Mouse (Mus musculus): ENCODE results near the gene Slfn4. TPM values are rescaled to one million over a fixed set of nuclear protein-coding genes. Genes with fewer than 3 reads are reported as not detected.
A peak's percentile ranks its signal among the peaks of the same experiment; 100 is the strongest.
"Not testable (repeated sequence)": the region's sequence is repeated elsewhere in the genome, so short reads cannot be mapped to it uniquely, and the experiment has no call there.

Slfn4 gene
- polyA plus RNA-seq, 2 experiments, result 0.25 to 0.37 TPM

GRCm38 (mm10) chr11:83233621-83234020, 58.6 kb downstream of the Slfn4 start:
- 20% methylated on average over 5 of the region's 5 CpGs for WGBS (ENCODE audit: insufficient replicate concordance)
- peak; percentile 87 for TF ChIP-seq EP300 (IDR thresholded peaks at IDR 0.05; ENCODE audit: low read depth)

GRCm38 (mm10) chr11:83237390-83237789, 62.4 kb downstream of the Slfn4 start:
- WGBS (ENCODE audit: insufficient replicate concordance), result 61% methylated on average over 9 of the region's 9 CpGs
- H3K9ac ChIP-seq (replicated peaks); H3K36me3 ChIP-seq (replicated peaks; ENCODE audit: control insufficient read depth, insufficient read depth, low read depth); H3K4me2 ChIP-seq (ENCODE audit: low read depth); H3K9me3 ChIP-seq (ENCODE audit: control insufficient read depth, low read length); ATAC-seq (ENCODE audit: insufficient read depth); H3K27me3 ChIP-seq (ENCODE audit: control insufficient read depth, insufficient read depth, low read length); H3K4me3 ChIP-seq (ENCODE audit: insufficient read depth in 1 of 2, low read depth in 2 of 2, low read length in 2 of 2); DNase-seq (ENCODE audit: low read depth in 3 of 3, low spot score in 3 of 3); H3K27ac ChIP-seq: not testable (repeated sequence)
- H3K4me1 ChIP-seq (replicated peaks; ENCODE audit: control insufficient read depth in 2 of 2, insufficient read depth in 2 of 2, low read length in 1 of 2), result peaks cover 8 to 18% of the 10 kb centered on the region in 2 experiments; a peak in 3 of 4 replicates

More at GRCm38 (mm10) chr11:83233621-83234020, 58.6 kb downstream of the Slfn4 start:
- DNase-seq (ENCODE audit: low read depth in 3 of 3, low spot score in 3 of 3) (peak in 2 of 3 experiments; percentile 54 to 62), ATAC-seq (ENCODE audit: insufficient read depth) (peak; percentile 65; the same call in 1 of the 2 replicates)
- Histone ChIP-seq H3K27ac (peak overlapping the region; percentile 76), H3K4me1 (replicated peaks; ENCODE audit: control insufficient read depth in 2 of 2, insufficient read depth in 2 of 2, low read length in 1 of 2) (peaks cover 7 to 18% of the 10 kb centered on the region in 2 experiments; a peak in 3 of 4 replicates), H3K4me2 (ENCODE audit: low read depth) (peak overlapping the region; percentile 13; the same call in 1 of the 2 replicates)
- not testable (repeated sequence) for H3K9ac ChIP-seq (replicated peaks); H3K36me3 ChIP-seq (replicated peaks; ENCODE audit: control insufficient read depth, insufficient read depth, low read depth); H3K27me3 ChIP-seq (ENCODE audit: control insufficient read depth, insufficient read depth, low read length); H3K4me3 ChIP-seq (ENCODE audit: insufficient read depth in 1 of 2, low read depth in 2 of 2, low read length in 2 of 2); H3K9me3 ChIP-seq (ENCODE audit: control insufficient read depth, low read length)

GRCm38 (mm10) chr11:83238389-83238788, 63.4 kb downstream of the Slfn4 start:
- H3K36me3 ChIP-seq (replicated peaks; ENCODE audit: control insufficient read depth, insufficient read depth, low read depth), result no peaks in the 10 kb centered on the region; the same call in 1 of the 2 replicates
- ATAC-seq (ENCODE audit: insufficient read depth) (peak; percentile 67; the same call in 1 of the 2 replicates), DNase-seq (ENCODE audit: low read depth in 3 of 3, low spot score in 3 of 3) (no peak)
- peaks cover 7 to 16% of the 10 kb centered on the region in 2 experiments; a peak in 3 of 4 replicates for H3K4me1 ChIP-seq (replicated peaks; ENCODE audit: control insufficient read depth in 2 of 2, insufficient read depth in 2 of 2, low read length in 1 of 2)
- no peak overlapping the region for H3K4me3 ChIP-seq (ENCODE audit: insufficient read depth in 1 of 2, low read depth in 2 of 2, low read length in 2 of 2)
- peak overlapping the region; percentile 52 for H3K27ac ChIP-seq
- WGBS (ENCODE audit: insufficient replicate concordance), result 60% methylated on average over 2 of the region's 2 CpGs
- no peaks in the 10 kb centered on the region for H3K9me3 ChIP-seq (ENCODE audit: control insufficient read depth, low read length)
- TF ChIP-seq CTCF (IDR thresholded peaks at IDR 0.05; ENCODE audit: low read depth) (no peak), EP300 (IDR thresholded peaks at IDR 0.05; ENCODE audit: low read depth) (no peak)
- no peak overlapping the region for H3K4me2 ChIP-seq (ENCODE audit: low read depth)
- no peak overlapping the region for H3K9ac ChIP-seq (replicated peaks)
- no peaks in the 10 kb centered on the region for H3K27me3 ChIP-seq (ENCODE audit: control insufficient read depth, insufficient read depth, low read length)

- peaks cover 4% of the 10 kb centered on the region; the same call in 1 of the 2 replicates for H3K36me3 ChIP-seq (replicated peaks; ENCODE audit: control insufficient read depth, insufficient read depth, low read depth)
- ATAC-seq (ENCODE audit: insufficient read depth), result no peak
- H3K9me3 ChIP-seq (ENCODE audit: control insufficient read depth, low read length), result no peaks in the 10 kb centered on the region
- H3K27ac ChIP-seq, result no peak overlapping the region
- 39% methylated on average over 2 of the region's 2 CpGs for WGBS (ENCODE audit: insufficient replicate concordance)
- no peaks in the 10 kb centered on the region for H3K27me3 ChIP-seq (ENCODE audit: control insufficient read depth, insufficient read depth, low read length)
- TF ChIP-seq CTCF (IDR thresholded peaks at IDR 0.05; ENCODE audit: low read depth) (no peak), EP300 (IDR thresholded peaks at IDR 0.05; ENCODE audit: low read depth) (no peak)
- H3K4me2 ChIP-seq (ENCODE audit: low read depth), result no peak overlapping the region
- peaks cover 7 to 12% of the 10 kb centered on the region in 2 experiments; a peak in 3 of 4 replicates for H3K4me1 ChIP-seq (replicated peaks; ENCODE audit: control insufficient read depth in 2 of 2, insufficient read depth in 2 of 2, low read length in 1 of 2)
- H3K9ac ChIP-seq (replicated peaks), result no peak overlapping the region
- DNase-seq (ENCODE audit: low read depth in 3 of 3, low spot score in 3 of 3), result no peak
- no peak overlapping the region for H3K4me3 ChIP-seq (ENCODE audit: insufficient read depth in 1 of 2, low read depth in 2 of 2, low read length in 2 of 2)
Measured at GRCm38 (mm10) chr11:83239811-83240210, 64.8 kb downstream of the Slfn4 start.

Other genes with a start within 250 kb of the Slfn4 start
- 0.31 and 0.54 TPM in 2 replicates for gene Slfn5, start 223.8 kb upstream of the Slfn4 start, polyA plus RNA-seq (2012; rRNA removed)
- 0.81 and 0.84 TPM in 2 replicates for gene Slfn5, start 223.8 kb upstream of the Slfn4 start, polyA plus RNA-seq (2014; fragmentation: Nextera tagmentation; extraction: Ambion mirVana)
- gene Slfn9, start 183.4 kb upstream of the Slfn4 start, polyA plus RNA-seq (2012; rRNA removed), result 1.8 and 3.8 TPM in 2 replicates
- gene Slfn9, start 183.4 kb upstream of the Slfn4 start, polyA plus RNA-seq (2014; fragmentation: Nextera tagmentation; extraction: Ambion mirVana), result 5.6 and 5.7 TPM in 2 replicates
- gene Slfn8, start 154.4 kb upstream of the Slfn4 start, polyA plus RNA-seq (2012; rRNA removed), result 0.09 and 0.18 TPM in 2 replicates
- 0.22 and 0.37 TPM in 2 replicates for gene Slfn8, start 154.4 kb upstream of the Slfn4 start, polyA plus RNA-seq (2014; fragmentation: Nextera tagmentation; extraction: Ambion mirVana)
- 2.4 and 3.6 TPM in 2 replicates for gene Slfn2, start 110.1 kb upstream of the Slfn4 start, polyA plus RNA-seq (2012; rRNA removed)
- 7.4 and 8.8 TPM in 2 replicates for gene Slfn2, start 110.1 kb upstream of the Slfn4 start, polyA plus RNA-seq (2014; fragmentation: Nextera tagmentation; extraction: Ambion mirVana)
- gene Slfn1, start 58.3 kb upstream of the Slfn4 start, polyA plus RNA-seq (2012; rRNA removed), result 0.12 and 0.21 TPM in 2 replicates
- gene Slfn1, start 58.3 kb upstream of the Slfn4 start, polyA plus RNA-seq (2014; fragmentation: Nextera tagmentation; extraction: Ambion mirVana), result 0.08 and 0.28 TPM in 2 replicates
- gene Slfn3, start 16.1 kb downstream of the Slfn4 start, polyA plus RNA-seq (2012; rRNA removed), result 1.3 and 2.6 TPM in 2 replicates
- 2.4 and 2.7 TPM in 2 replicates for gene Slfn3, start 16.1 kb downstream of the Slfn4 start, polyA plus RNA-seq (2014; fragmentation: Nextera tagmentation; extraction: Ambion mirVana)
- 11.4 and 15.4 TPM in 2 replicates for gene Slfn14, start 111.5 kb downstream of the Slfn4 start, polyA plus RNA-seq (2012; rRNA removed)
- 29.3 and 30.4 TPM in 2 replicates for gene Slfn14, start 111.5 kb downstream of the Slfn4 start, polyA plus RNA-seq (2014; fragmentation: Nextera tagmentation; extraction: Ambion mirVana)
- 10.5 and 11.7 TPM in 2 replicates for gene Ap2b1, start 123.8 kb downstream of the Slfn4 start, polyA plus RNA-seq (2012; rRNA removed)
- 20.9 and 22.3 TPM in 2 replicates for gene Ap2b1, start 123.8 kb downstream of the Slfn4 start, polyA plus RNA-seq (2014; fragmentation: Nextera tagmentation; extraction: Ambion mirVana)
- gene Pex12, start 127.4 kb downstream of the Slfn4 start, polyA plus RNA-seq (2012; rRNA removed), result 3.1 and 3.4 TPM in 2 replicates
- 4.2 and 4.8 TPM in 2 replicates for gene Pex12, start 127.4 kb downstream of the Slfn4 start, polyA plus RNA-seq (2014; fragmentation: Nextera tagmentation; extraction: Ambion mirVana)
- gene Rasl10b, start 234.0 kb downstream of the Slfn4 start, polyA plus RNA-seq (2012; rRNA removed), result 0.31 and 0.35 TPM in 2 replicates
- gene Rasl10b, start 234.0 kb downstream of the Slfn4 start, polyA plus RNA-seq (2014; fragmentation: Nextera tagmentation; extraction: Ambion mirVana), result 0.06 and 0.13 TPM in 2 replicates

All from liver, embryonic 14.5 days (tissue).